Mouse (Mus musculus) spleen, embryonic (tissue): ENCODE results near the gene Gna15.

ENCODE experiments used
- CTCF ChIA-PET: fragments of 350-600 bp; sonication (Branson Sonifier 250); formaldehyde crosslinking; loops from one replicate; lab custom pipeline; 2022; lab: Charles Lee

The Gna15 gene

GRCm38 (mm10) chr10:81457624-81458023 is 66.4 kb downstream of the Gna15 start:
- CTCF ChIA-PET: no interaction called here

- CTCF ChIA-PET: no interaction called here
Observed at GRCm38 (mm10) chr10:81456983-81457563, 67.0 kb downstream of the Gna15 start.

DNA sequence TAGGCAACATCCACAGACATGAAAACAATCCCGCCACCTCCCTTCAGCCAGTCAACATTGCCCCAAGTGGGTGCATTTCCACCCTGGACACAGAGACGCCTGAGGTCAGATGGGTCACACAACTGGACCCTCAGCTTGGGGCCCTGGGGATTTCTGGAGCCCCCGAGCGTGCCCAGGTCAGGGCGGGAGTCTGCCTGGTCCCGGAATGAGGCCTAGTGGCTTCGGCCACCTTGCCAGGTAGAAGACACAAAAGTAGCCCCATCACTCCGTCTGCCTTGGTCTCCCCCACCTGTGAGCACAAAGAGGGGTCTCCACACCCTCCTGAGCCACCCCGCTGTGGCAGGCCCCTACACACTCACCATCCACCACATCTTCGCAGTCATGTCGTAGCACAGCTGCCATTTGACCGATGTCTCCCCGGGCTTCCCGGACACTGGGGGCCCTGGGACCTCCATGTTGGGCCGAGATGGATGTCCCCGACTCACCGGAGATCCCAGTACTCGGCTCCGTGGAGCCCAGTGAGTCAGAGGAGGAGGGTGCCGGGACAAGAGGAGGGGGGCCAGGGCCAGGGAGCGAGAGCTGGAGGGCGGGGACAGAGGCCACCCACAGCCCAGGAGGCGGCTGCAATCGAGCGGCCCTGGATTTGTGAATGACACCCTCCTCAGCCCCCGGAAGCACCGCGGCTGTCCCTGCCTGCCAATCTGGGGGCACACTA is 68.7 kb downstream of the Gna15 start, which contains the start of gene Nfic:
Gene Nfic (minus strand): TSS at position 455 of the 715 bp plus-strand sequence.
- CTCF ChIA-PET: no interaction called here

DNA sequence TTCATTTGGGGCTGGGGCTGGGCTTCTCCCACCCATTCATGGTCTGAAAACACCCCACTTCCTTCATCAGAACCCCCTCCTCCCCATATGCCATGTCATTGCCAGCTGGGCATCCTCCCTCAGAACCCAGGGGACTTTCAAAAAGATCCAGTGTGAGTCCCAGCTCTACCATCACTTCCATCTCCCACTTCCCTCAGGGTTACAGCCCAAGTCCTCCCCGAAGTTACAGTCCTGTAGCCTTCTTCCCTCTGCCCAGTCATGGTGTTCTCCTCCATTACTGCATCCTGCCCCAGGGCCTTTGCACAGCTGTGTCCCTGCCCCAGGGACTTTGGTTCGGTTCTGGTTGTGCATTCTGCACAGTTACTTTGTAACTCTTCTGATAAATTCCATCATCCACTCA is 69.9 kb downstream of the Gna15 start:
- CTCF ChIA-PET: interaction anchor here (0.6 kb wide), 1 partner anchor 29 kb away, joined by 5 read pairs; no protein-coding TSS in a partner anchor

DNA sequence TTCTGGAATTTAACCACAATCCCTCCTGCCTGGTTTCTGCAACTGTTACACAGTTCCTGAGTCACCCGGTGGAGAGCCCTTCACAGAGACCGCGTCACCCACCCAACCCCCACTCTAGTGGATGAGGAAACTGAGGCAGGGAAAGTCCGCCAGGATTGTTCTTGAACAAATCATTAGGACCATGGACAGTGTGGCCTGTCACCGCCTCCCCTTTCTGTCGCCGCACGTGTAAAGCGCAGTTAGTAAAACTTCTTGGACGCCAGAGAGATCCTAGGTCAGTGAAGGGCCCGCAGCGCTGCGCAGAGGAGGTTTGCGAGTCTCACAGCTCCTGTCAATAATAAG is 71.1 kb downstream of the Gna15 start:
- CTCF ChIA-PET: no interaction called here
